Mouse (Mus musculus) liver, adult (tissue): ENCODE data around the gene Tnk2.

Experiments used
- GATA4 ChIP-seq: IDR thresholded peaks from 2 replicates; pipeline ENCODE4 v1.6.1; 2014; ENCODE audit warnings: mild to moderate bottlenecking, low read length; ENCODE audit not compliant: insufficient replicate concordance

Gene Tnk2

DNA sequence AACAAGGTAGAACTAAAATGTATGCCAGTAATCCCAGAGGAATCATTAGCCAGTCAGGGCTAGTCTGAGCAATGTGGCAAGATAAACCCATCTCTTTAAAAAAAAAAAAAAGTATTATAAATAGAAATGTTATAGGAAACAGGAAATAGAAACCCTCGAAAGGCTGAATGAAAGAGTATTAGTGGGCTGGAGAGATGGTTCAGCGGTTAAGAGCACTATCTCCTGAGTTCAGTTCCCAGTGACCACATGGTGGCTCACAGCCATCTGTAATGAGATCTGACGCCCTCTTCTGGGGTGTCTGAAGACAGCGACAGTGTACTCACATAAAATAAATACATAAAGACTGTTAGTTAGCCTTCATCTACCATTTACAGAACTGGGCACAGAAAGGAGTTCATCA is 29.6 kb upstream of the Tnk2 start:
- no peak for TF ChIP-seq GATA4

DNA sequence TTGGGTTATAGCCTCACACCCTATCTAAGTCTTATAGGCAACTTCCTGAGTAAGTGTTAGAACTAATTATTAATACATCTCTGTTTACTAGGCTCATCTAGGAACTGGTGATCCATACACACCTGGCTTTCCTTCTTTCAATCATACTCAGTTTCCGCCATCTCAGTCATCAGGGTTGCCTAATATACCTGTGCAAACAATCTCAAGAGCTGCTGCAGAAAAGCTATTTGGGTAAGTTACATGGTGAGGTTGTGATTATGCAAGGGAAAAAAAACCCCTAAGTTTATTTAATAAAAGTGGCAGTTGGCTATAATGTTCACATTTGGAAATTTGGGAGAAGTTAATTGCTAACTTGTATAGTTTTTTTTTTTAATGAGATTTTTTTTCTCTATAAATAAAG is 24.7 kb upstream of the Tnk2 start:
- TF ChIP-seq GATA4 = no peak

DNA sequence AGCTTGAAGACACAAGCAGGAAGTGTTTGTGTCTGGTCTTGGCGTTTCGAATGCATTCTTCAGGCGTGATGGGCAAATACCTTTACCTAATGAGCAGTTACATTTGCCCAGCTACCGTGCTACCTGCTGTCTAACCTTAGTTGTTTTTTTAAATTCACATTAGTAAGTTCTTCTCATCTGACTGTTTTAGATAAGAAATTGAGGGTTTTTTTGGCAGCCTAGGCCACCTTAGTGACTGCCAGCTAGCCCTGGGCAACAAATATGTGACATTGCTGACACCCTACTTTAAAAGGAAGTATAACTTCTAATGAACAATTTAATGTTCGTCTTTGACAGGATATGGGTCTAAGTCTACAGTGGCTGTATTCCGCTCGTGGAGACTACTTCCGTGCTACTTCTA is 15.5 kb upstream of the Tnk2 start:
- TF ChIP-seq GATA4 = no peak

DNA sequence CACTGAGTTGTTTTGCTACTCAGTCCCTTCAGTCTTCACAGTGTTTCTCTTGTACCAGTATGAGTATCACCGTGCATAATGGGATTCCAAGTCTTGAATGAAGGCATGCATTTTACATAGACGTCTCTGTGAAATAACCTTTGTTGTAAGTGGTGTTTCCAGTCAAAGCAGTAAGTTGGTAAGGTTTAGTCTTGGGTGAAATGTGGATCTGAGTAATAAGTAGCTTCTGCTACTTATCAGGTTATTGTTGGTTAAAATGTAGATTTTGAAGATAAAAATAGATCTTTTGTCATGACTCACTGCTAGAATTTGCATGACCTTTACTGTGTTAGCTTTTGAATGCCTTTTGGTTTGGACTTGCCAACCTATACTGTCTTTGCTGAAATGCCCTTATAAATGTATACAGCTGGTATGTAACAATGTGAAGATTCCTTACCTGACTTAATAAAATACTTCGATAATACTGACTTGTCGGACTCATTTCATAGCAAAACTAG is 11.3 kb upstream of the Tnk2 start:
- no peak for TF ChIP-seq GATA4

DNA sequence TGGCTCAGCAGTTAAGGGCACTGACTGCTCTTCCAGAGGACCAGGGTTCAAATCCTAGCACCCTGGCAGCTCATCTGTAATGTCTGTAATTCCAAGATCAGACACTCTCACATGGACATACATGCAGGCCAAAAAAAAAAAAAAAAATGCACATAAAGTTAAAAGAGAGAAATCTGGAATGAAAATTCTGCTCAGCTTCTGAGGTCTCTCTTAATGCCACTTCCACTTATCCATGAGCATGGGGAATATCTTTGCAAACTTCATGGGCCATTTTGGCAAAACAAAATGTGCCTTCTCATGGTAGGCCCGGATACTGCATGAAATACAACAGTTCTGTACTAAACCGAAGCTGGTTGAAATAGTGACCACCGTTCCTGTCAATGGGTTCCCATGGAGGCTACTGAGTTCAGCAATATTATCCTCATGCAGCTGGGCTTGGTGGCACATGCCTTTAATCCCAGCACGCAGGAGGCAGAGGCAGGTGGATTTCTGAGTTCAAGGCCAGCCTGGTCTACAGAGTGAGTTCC is 10.1 kb upstream of the Tnk2 start:
- TF ChIP-seq GATA4 = no peak

DNA sequence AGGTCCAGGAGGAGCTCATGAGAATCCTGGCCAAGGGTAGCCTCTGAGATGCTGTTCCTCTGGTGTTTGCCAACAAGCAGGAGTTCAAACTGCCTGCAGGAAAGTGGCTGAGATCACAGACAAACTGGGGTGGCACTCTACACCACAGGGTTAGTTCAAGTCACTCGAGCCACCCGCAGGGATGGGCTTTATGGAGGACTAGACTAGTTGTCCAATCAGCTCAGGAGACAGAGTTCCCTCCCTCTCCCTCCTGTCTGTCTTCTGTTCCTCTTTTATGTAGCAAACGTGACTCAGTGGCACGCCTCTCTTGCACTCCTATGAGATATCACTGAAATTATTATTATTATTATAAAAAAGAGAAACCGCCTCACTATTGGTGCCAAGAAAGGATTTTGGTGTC is 9.5 kb upstream of the Tnk2 start:
- no peak for TF ChIP-seq GATA4

DNA sequence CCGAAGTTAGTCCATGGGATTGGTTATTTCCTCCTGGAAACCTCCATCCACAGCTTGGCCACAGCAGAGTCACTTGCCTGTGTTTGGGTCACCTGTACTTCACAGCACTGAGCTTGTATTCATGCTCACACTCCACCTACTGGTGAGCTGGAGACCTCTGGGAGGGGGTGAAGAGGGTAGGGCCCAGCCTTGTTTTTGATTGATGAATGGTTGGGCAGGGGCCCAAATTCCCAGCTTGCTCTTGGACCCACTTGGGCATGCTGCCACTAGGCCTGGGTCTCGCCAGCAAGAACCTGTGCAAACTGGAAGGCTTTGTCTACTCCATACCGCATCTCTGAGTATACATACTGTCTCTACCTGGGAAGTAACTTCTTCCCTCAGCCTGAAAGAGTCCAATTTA is 8.4 kb upstream of the Tnk2 start:
- TF ChIP-seq GATA4 = no peak

DNA sequence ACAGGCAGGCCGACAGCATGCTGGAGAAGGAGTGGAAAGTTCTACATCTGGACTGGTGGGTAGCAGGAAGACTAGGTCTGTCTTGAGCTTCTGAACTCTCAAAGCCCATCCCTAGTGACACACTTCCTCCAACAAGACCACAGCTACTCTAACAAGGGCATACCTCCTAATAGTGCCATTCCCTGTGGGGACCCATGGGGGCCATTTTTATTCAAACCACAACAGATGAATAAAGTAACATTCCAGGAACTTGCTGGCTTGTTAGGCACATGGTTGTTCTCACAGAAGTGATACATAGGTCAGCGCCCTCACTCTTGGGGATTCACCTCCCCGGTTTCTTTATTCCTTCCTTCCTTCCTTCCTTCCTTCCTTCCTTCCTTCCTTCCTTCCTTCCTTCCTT is 7.3 kb upstream of the Tnk2 start:
- TF ChIP-seq GATA4 = no peak

DNA sequence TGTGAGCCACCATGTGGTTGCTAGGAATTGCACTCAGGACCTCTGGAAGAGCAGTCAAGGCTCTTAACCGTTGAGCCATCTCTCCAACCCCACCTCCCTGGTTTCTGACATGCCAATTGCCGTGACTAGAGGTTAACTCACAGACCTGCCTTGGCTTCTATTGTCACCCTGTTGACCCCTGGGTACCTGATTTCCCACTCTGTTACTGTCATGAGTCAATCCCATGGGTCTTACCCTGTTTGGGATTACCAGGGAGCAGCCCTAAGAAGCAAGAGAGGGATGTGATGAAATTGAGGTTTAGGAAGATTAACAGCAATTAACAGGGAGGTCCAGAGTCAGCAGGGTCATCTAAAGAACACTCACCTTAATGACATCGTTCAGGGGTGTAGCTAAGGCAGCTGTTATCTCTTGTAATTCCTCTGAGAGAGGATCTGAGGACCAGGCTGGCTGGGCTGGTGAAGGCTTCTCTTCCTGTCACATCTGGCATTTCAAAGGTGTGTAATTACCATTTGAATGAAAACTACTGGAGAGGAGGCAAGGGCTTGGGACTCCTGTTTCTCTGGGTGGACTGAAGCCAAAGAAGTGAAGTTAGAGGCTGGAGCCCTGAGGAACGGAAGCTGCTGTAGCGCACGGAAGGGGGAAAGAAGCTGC is 6.7 kb upstream of the Tnk2 start:
- no peak for TF ChIP-seq GATA4

DNA sequence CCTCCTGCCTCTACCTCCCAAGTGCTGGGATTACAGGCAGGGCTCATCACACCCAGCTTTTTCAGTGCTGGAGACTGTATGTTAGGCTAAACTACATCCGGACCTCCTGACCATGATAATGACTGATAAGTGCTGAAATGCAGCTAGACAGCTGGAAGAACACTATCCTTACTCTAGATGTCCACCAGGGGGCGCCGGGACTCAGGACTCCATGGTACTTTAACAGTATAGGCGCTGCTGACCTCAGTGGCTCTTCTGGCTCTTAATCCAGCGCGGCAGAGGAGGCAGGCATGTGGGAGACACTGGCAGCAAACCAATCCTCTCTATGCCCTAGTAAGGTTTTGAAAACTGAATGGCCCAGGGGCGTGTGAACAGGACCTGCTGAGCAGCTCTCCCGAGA is 5.2 kb upstream of the Tnk2 start:
- TF ChIP-seq GATA4 = no peak

DNA sequence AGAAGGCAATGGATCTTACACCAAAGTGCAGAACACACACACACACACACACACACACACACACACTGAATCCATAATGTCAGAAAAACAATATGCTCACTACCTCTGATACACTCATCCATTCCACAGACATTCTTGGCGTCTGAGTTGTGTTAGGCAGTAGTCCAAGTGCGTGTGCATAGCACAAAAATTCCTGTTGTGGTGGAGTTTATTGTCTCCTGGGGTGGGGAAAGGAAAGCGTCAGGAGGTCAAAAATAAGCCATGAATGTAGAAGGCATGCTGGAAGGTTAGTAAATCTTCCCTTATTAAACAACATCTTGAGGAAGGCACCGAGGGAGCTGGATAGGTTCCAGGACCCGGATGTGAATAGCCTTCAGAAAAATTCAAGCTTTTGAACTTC is 3.6 kb upstream of the Tnk2 start:
- no peak for TF ChIP-seq GATA4

DNA sequence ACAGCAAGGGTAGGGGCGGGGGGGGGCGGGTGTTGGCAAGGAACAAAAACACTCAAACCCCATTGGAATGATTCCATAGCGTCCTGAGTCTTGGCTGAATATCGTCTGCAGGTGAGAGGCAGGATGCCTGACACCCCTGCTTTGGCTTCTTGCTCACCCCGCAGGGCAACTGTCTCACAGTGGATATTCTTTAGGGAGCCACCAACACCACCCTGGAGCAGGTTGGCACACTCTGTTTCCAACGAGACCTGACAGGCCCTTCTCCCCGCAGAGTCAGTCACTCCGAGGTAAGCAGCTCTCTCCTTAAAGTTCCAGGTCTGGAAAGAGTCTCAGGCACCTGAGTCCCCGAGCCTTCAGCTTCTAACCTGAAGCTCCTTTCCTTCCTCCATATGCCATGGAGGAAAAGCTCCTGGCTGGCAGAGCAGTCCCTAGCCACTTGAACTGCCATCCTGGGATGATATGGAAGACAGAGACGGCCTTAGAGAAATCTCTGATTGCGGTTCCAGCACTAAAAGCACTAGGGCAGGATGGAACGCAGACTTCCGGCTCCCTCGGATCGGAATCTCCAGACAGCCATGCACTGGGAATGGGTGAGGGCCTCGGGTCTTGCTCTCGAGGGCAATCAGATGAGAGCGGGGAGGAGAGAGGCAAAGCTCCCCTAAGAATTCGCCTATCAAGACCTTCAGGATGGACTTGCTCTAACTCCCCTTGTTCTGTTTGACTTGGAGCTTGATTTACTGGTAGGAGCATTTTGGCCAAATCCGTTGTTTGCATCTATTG is 2.0 kb upstream of the Tnk2 start:
- TF ChIP-seq GATA4 = no peak

DNA sequence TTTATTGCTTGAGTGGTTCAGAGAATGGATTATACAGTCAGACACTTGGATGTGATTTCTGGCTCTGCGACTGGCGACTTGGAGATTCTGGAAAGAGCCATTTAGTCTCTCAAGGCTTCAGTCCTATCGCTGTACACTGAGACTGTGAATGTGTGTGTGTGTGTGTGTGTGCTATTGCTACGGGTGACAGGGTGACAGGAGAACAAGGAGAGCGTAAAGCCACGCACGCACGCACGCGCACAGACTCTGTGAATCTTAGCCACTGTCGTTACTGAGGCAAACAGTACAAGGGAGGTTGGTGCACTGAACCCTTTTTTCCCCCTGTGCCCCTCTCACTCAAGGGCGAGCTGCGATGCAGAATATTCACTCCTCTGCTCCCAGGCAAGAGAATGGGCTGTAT is 1.4 kb upstream of the Tnk2 start:
- no peak for TF ChIP-seq GATA4

DNA sequence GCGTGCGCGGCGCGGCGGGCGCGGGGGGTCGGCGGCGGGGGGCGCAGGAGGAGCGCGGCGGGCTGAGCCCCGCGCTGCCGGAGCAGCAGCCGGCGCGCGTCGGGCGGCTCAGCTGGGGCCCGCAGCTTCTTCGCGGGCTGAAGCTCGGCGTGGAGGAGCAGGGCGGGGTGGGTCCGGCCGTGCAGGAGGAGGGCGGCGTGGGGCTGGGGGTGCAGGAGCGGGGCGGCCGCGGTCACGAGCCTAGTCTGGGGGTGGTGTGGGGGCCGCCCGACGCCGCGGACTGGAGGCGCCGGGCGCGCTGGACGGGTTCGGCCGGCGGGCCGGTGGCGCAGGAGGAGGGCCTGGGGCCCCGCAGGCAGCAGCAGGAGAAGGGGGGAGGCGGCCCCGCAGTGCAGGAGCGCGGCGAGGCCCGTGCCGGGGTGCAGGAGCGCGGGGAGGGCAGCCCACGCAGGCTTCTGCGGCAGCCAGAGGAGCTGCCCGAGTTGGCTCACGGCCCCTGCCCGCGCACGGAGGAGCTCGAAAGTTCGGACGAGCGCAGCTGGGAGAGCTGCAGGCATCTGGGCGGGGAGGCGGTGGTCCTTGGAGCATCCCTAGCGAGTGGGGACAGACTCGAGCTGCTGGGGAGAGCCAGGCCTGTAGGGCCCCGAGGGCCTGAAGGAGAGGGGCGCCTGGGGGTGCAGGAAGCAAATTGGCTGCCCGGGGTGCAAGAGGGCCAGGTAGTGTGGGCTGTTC is 561 bp downstream of the Tnk2 start:
- no peak for TF ChIP-seq GATA4

DNA sequence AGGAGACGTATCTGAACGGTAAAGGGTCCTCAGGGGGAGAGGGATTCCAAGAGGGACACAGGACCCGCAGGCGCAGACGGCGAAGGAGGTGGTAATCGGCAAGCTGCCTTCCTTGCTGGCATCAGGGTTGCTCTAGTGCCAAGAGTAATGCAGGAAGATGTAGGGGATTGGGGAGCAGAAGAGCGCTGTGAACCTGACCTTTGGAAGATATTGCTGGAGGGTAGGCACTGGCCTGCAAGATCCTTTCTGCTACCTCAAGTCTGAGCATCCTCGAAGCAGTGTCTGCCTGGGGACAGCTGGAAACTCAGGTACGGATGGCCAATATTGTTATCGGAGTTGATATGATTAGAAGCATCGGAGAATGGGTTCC is 1.1 kb downstream of the Tnk2 start:
- no peak for TF ChIP-seq GATA4

DNA sequence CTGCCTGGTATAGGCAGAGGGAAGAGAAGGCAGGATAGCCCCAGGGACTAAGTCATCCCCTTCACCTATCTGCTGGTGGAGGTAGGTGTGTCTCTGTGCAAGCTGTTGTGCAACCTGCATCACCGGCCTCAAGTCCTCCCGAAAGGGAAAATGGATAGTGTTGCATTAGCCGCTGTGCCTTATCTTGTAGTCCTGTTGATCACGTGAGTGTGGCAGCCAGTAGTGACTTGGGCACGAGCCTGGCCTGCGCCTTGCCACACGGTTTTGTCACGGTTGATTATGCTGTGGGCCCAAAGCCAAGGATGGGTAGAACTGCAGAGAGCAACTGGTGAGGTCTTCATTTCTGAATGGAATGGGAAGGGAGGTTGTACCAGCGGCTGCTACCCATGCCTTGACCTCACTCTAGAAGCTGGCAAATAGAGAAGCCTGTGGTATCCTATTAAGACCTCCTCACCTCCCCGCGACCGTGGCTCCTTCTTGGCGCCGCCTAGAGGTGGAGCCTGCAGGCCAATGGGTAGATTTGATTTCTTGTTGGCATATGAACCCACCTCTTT is 1.8 kb downstream of the Tnk2 start:
- TF ChIP-seq GATA4 = peak; percentile 76; the same call in 1 of the 2 replicates

DNA sequence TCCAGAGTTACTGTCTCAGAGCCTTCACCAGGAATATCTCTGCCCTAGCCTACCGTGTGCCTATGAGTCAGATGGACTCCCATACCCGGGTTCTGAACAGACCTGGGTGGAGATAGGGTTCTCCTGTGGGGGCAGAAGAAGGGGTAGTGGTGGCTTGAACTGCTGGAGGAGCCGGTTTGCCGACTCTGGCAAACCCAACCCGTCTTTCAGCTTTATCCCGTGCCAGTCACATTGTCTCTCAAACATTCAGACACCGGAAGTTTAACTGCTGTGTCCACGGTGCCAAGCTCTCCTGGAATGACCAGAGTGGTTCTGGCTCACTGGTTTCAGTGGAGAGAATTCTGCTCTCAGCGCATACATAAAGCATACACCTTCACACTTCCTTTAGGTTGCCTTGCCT is 2.3 kb downstream of the Tnk2 start:
- no peak for TF ChIP-seq GATA4
